Mouse (Mus musculus) bone marrow macrophage, adult 2 months (primary cell): ENCODE measurements at regions not wholly inside any gene's neighbourhood (a gene's known extent, or its start where the extent isn't known, plus 50 kb on each side); places are given as distances from the start of the nearest gene placed in this dataset.

ENCODE experiments used
- CTCF ChIP-seq: IDR thresholded peaks from 2 replicates; pipeline ENCODE4 v1.5.1; 2012; ENCODE audit warnings: low read depth, mild to moderate bottlenecking, low read length, moderate library complexity
- POLR2A ChIP-seq: IDR thresholded peaks from 2 replicates; pipeline ENCODE4 v1.6.1; 2012; ENCODE audit warnings: mild to moderate bottlenecking, low read depth, low read length, borderline replicate concordance

GRCm38 (mm10) chr9:112811946-112812345 is 576.2 kb upstream of the Arpp21 start:
- TF ChIP-seq CTCF (no peak), POLR2A (no peak)
